In the genomic region with DNA sequence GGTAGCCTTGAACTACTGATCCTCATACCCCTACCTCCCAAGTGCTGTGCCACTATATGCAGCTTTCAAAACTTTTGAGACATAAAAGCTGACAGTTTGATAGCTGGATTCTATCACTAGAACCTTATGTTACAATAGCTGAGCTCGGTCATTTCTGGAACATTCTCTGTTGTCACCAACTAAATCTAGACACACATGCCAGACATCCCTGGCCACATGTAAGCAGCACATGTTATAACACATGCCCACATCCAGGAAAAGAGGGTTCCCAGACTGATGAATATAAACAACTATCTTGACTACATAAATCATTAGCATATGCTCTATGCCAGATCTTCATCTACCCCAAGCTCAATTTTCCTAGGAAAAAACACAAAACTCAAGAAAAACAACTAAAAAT, we compare ENCODE assay signal across 22 mouse cellular contexts. TPM values are rescaled to one million over a fixed set of nuclear protein-coding genes. Genes with fewer than 3 reads are reported as not detected.
DNase-seq lines count a peak whose midpoint lies in the region; ATAC-seq lines count a peak whose summit lies in the region.
"Had no signal": no experiment of that assay in that cellular context is flagged by ENCODE, and none has a peak within 500 bp of the region (broad histone marks: within the 10 kb centered on the region; RNA-seq: fewer than 3 reads in every experiment).

No protein-coding gene starts in this region.

- 60% methylated on average over 1 of the region's 1 CpGs for WGBS in forebrain, embryonic 16.5 days
- WGBS in forebrain, embryonic 11.5 days: 91% methylated on average over 1 of the region's 1 CpGs

- ATAC-seq in forebrain, embryonic 16.5 days: peak; percentile 62; the same call in 1 of the 2 replicates
- ATAC-seq in forebrain, embryonic 11.5 days (replicated peaks; ENCODE audit: low FRiP score): no peak
- ATAC-seq: intestine, embryonic 15.5 days; Patski had no signal

- intact Hi-C loops in heart, postnatal 10 days (cut with DNase I): no loop called here

- no peaks in the 10 kb centered on the region for H3K36me3 ChIP-seq in forebrain, embryonic 16.5 days (ENCODE audit: control insufficient read depth, insufficient read depth)
- no peaks in the 10 kb centered on the region for H3K36me3 ChIP-seq in forebrain, embryonic 11.5 days (ENCODE audit: control insufficient read depth, insufficient read depth, low read length)
- H3K36me3 ChIP-seq: forebrain, embryonic 10.5 days; G1E; heart, embryonic 10.5 days; hindbrain, embryonic 12.5 days; hindbrain, embryonic 15.5 days; intestine, embryonic 15.5 days had no signal

- no peaks in the 10 kb centered on the region for H3K27me3 ChIP-seq in forebrain, embryonic 16.5 days (replicated peaks; ENCODE audit: control insufficient read depth, insufficient read depth, low read length)
- no peaks in the 10 kb centered on the region for H3K27me3 ChIP-seq in forebrain, embryonic 11.5 days (ENCODE audit: control insufficient read depth, insufficient read depth, low read length)
- H3K27me3 ChIP-seq: CH12.LX; heart, embryonic 13.5 days; hindbrain, embryonic 12.5 days; hindbrain, embryonic 15.5 days; intestine, embryonic 15.5 days; Patski had no signal

- H3K4me2 ChIP-seq in forebrain, embryonic 16.5 days (ENCODE audit: low read length): no peak overlapping the region
- no peak overlapping the region for H3K4me2 ChIP-seq in forebrain, embryonic 11.5 days (ENCODE audit: low read depth, low read length, severe bottlenecking)
- H3K4me2 ChIP-seq: heart, embryonic 13.5 days; hindbrain, embryonic 12.5 days; hindbrain, embryonic 15.5 days; intestine, embryonic 15.5 days had no signal

- H3K9me3 ChIP-seq in forebrain, embryonic 16.5 days (ENCODE audit: control insufficient read depth, low read length): no peaks in the 10 kb centered on the region
- no peaks in the 10 kb centered on the region for H3K9me3 ChIP-seq in forebrain, embryonic 11.5 days (ENCODE audit: control insufficient read depth, low read length)
- H3K9me3 ChIP-seq: forebrain, embryonic 10.5 days; G1E; heart, embryonic 10.5 days; heart, embryonic 13.5 days; hindbrain, embryonic 12.5 days; hindbrain, embryonic 15.5 days; intestine, embryonic 15.5 days had no signal

- H3K27ac ChIP-seq in forebrain, embryonic 16.5 days (ENCODE audit: low read length): no peak overlapping the region
- H3K27ac ChIP-seq in forebrain, embryonic 11.5 days (ENCODE audit: low read depth, low read length): no peak overlapping the region
- H3K27ac ChIP-seq: forebrain, embryonic 10.5 days; heart, adult 2 months; heart, embryonic 10.5 days; heart, embryonic 13.5 days; hindbrain, embryonic 12.5 days; hindbrain, embryonic 15.5 days; intestine, embryonic 15.5 days had no signal

- H3K9ac ChIP-seq in forebrain, embryonic 16.5 days (replicated peaks; ENCODE audit: low read depth, low read length): no peak overlapping the region
- no peak overlapping the region for H3K9ac ChIP-seq in forebrain, embryonic 11.5 days (ENCODE audit: low read length)
- H3K9ac ChIP-seq: heart, embryonic 13.5 days; hindbrain, embryonic 12.5 days; hindbrain, embryonic 15.5 days; intestine, embryonic 15.5 days had no signal

- H3K4me3 ChIP-seq in forebrain, embryonic 16.5 days (replicated peaks; ENCODE audit: low read length): no peak overlapping the region
- H3K4me3 ChIP-seq in forebrain, embryonic 11.5 days (ENCODE audit: low read depth, low read length): no peak overlapping the region
- H3K4me3 ChIP-seq: forebrain, embryonic 10.5 days; heart, adult 2 months; heart, embryonic 10.5 days; heart, embryonic 13.5 days; hindbrain, embryonic 12.5 days; hindbrain, embryonic 15.5 days; intestine, embryonic 15.5 days had no signal

- no peak for DNase-seq in forebrain, embryonic 11.5 days (ENCODE audit: low spot score)
- peak; percentile 60 for DNase-seq in heart, adult 11 months
- DNase-seq in heart, postnatal 10 days: no peak
- peak; percentile 51 for DNase-seq in layer of hippocampus, adult 9-11 months
- DNase-seq in layer of hippocampus, adult 9-10 months (ENCODE audit: low spot score): no peak
- DNase-seq: adrenal gland, postnatal 10 days; adrenal gland, postnatal 36 days; B cell, adult 2 months; cerebellum, adult 18-20 months; cerebellum, adult 9-10 months; gastrocnemius, postnatal 25 days had no signal

- no peaks in the 10 kb centered on the region for H3K4me1 ChIP-seq in forebrain, embryonic 16.5 days (replicated peaks; ENCODE audit: control insufficient read depth, insufficient read depth, low read length)
- no peaks in the 10 kb centered on the region for H3K4me1 ChIP-seq in forebrain, embryonic 11.5 days (replicated peaks; ENCODE audit: control insufficient read depth, insufficient read depth, low read length)
- H3K4me1 ChIP-seq: forebrain, embryonic 10.5 days; heart, embryonic 10.5 days; hindbrain, embryonic 12.5 days; hindbrain, embryonic 15.5 days; intestine, embryonic 15.5 days had no signal

RNA-seq across cellular contexts. Expression of gene Nr1d2, which starts 21.8 kb away (rescaled TPM):
- 6.9 and 10.1 TPM in 2 replicates for polyA plus RNA-seq in forebrain, embryonic 16.5 days (2015; fragmentation: Nextera tagmentation; extraction: Ambion mirVana)
- 5.5 and 6.3 TPM in 2 replicates for polyA plus RNA-seq in forebrain, embryonic 11.5 days (2014; fragmentation: Nextera tagmentation; extraction: Ambion mirVana)
- total RNA-seq in heart, postnatal 10 days (2021): 10 to 100 TPM; 47.2 to 48.0 TPM

RNA-seq across cellular contexts. Expression of gene Nkiras1, which starts 53.8 kb away (rescaled TPM):
- polyA plus RNA-seq in forebrain, embryonic 16.5 days (2015; fragmentation: Nextera tagmentation; extraction: Ambion mirVana): 34.7 and 36.2 TPM in 2 replicates
- 12.6 and 13.8 TPM in 2 replicates for polyA plus RNA-seq in forebrain, embryonic 11.5 days (2014; fragmentation: Nextera tagmentation; extraction: Ambion mirVana)
- 10 to 100 TPM; 28.2 to 29.6 TPM for total RNA-seq in heart, postnatal 10 days (2021)

RNA-seq across cellular contexts. Expression of gene Rpl15, which starts 54.0 kb away (rescaled TPM):
- 303 and 306 TPM in 2 replicates for polyA plus RNA-seq in forebrain, embryonic 16.5 days (2015; fragmentation: Nextera tagmentation; extraction: Ambion mirVana)
- polyA plus RNA-seq in forebrain, embryonic 11.5 days (2014; fragmentation: Nextera tagmentation; extraction: Ambion mirVana): 397 and 414 TPM in 2 replicates
- 100 to 1,000 TPM; 793 to 803 TPM for total RNA-seq in heart, postnatal 10 days (2021)

Comparison
In these comparisons a context has a peak if more than half of its experiments do, and no peak if none do; other contexts are left out.
1. DNase-seq: peak in heart, adult 11 months (single experiment) and layer of hippocampus, adult 9-11 months (single experiment); none in forebrain, embryonic 11.5 days (single experiment), heart, postnatal 10 days (0 of 2) and layer of hippocampus, adult 9-10 months (single experiment).